Mouse (Mus musculus): ENCODE measurements around the gene Psg22. TPM values are rescaled to one million over a fixed set of nuclear protein-coding genes. Genes with fewer than 3 reads are reported as not detected.

The Psg22 gene
- total RNA-seq, 4 experiments from 2014 or later, result not detected

Other genes starting within 250 kb of the Psg22 start
- gene Psg26, start 233.9 kb upstream of the Psg22 start, total RNA-seq (2022), result not detected
- not detected for gene Psg25, start 185.8 kb upstream of the Psg22 start, total RNA-seq (2022)
- gene Psg27, start 150.8 kb upstream of the Psg22 start, total RNA-seq (2022), result not detected
- gene Psg23, start 101.6 kb upstream of the Psg22 start, total RNA-seq (2022), result not detected
- gene Psg21, start 61.4 kb upstream of the Psg22 start, total RNA-seq (2022), result not detected
- gene Psg20, start 31.9 kb upstream of the Psg22 start, total RNA-seq (2022), result under 1 TPM in 1 of 4 experiments, not detected in 3; 0.26 TPM
- gene Psg19, start 80.4 kb downstream of the Psg22 start, total RNA-seq (2022), result not detected
- gene Psg17, start 103.5 kb downstream of the Psg22 start, total RNA-seq (2022), result not detected
- 1 to 10 TPM; 1.5 to 2.2 (median 1.9) TPM for gene Mill2, start 121.9 kb downstream of the Psg22 start, total RNA-seq (2022)
- 10 to 100 TPM in 3 of 4 experiments, 1 to 10 TPM in 1; 9.4 to 15.3 (median 12.8) TPM for gene Pglyrp1, start 153.2 kb downstream of the Psg22 start, total RNA-seq (2022)
- 10 to 100 TPM; 11.5 to 12.8 (median 12.2) TPM for gene Ccdc61, start 192.3 kb downstream of the Psg22 start, total RNA-seq (2022)
- 10 to 100 TPM; 67.1 to 75.1 (median 69.9) TPM for gene Nova2, start 207.8 kb downstream of the Psg22 start, total RNA-seq (2022)